Mouse (Mus musculus): ENCODE measurements around the gene Zfp940. TPM values are rescaled to one million over a fixed set of nuclear protein-coding genes. Genes with fewer than 3 reads are reported as not detected.

Gene Zfp940
- polyA plus RNA-seq, 1 experiment from 2014 or later = 10.3 TPM

DNA sequence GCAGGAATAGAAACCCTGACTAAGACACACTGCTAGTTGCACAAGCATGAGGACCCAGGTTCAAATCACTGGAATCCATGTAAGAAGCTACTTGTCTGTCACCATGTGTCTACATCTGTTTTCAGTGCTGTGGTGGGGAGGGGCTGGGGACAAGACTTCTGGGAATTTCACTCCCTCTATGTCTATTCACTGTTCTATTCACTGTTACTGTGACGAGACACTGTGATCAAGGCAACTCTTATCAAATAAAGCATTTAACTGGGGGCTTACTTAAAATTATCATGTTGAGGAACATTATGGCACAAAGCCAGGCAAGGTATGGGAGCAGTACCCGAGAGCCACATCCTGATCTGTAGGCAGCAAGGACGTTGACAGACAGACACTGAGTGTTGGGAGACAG is 14.2 kb downstream of the Zfp940 start:
- Histone ChIP-seq H3K27me3 (ENCODE audit: low read depth, poor library complexity, severe bottlenecking) (no peaks in the 10 kb centered on the region), H3K4me3 (no peak overlapping the region), H3K36me3 (peaks cover 18% of the 10 kb centered on the region), H3K9me3 (replicated peaks) (no peaks in the 10 kb centered on the region), H3K27ac (replicated peaks) (no peak overlapping the region), H3K4me1 (no peaks in the 10 kb centered on the region)
- no peak for DNase-seq (ENCODE audit: low spot score)
- 89% methylated on average over 3 of the region's 3 CpGs for WGBS

DNA sequence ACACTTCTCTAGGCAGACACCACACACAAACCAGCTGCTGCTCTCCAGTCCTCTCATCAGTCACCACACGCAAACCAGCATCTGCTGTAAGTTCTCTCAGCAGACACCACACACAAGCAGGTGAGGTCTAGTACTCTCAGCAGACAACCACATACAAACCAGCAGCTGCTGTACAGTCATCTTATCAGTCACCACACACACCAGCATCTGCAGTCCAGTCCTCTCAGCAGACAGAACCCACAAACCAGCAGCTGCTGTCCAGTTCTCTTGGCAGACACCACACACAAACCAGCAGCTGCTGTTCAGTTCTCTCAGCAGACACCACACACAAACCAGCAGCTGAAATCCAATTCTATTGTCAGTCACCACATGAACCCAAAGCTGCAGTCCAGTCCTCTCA is 16.7 kb downstream of the Zfp940 start:
- Histone ChIP-seq H3K9me3 (replicated peaks) (no peaks in the 10 kb centered on the region), H3K27me3 (ENCODE audit: low read depth, poor library complexity, severe bottlenecking) (no peaks in the 10 kb centered on the region), H3K27ac (replicated peaks) (no peak overlapping the region), H3K4me3 (no peak overlapping the region), H3K36me3 (peaks cover 22% of the 10 kb centered on the region), H3K4me1 (no peaks in the 10 kb centered on the region)
- no peak for DNase-seq (ENCODE audit: low spot score)
- WGBS = 94% methylated on average over 1 of the region's 1 CpGs

DNA sequence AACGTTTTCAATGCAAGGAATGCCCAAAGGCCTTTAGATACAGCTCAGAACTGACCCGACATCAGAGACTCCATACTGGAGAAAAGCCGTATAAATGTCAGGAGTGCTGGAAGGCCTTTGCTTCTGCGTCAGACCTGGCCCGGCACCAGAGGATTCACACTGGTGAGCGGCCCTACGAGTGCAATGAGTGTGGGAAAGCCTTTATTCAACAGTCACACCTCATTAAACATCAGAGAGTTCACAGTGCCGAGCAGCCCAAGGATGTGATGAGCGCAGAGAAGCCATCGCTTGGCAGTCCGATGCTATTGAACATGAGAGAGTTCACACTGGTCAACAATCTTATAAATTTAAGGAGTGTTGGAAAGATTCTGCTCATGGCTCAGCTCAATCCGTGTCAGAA is 23.7 kb downstream of the Zfp940 start:
- Histone ChIP-seq H3K36me3 (peaks cover 87% of the 10 kb centered on the region), H3K4me1 (no peaks in the 10 kb centered on the region), H3K27ac (replicated peaks) (no peak overlapping the region), H3K4me3 (no peak overlapping the region), H3K9me3 (replicated peaks) (peaks cover 4% of the 10 kb centered on the region), H3K27me3 (ENCODE audit: low read depth, poor library complexity, severe bottlenecking) (no peaks in the 10 kb centered on the region)
- DNase-seq (ENCODE audit: low spot score) = no peak
- 90% methylated on average over 12 of the region's 12 CpGs for WGBS

DNA sequence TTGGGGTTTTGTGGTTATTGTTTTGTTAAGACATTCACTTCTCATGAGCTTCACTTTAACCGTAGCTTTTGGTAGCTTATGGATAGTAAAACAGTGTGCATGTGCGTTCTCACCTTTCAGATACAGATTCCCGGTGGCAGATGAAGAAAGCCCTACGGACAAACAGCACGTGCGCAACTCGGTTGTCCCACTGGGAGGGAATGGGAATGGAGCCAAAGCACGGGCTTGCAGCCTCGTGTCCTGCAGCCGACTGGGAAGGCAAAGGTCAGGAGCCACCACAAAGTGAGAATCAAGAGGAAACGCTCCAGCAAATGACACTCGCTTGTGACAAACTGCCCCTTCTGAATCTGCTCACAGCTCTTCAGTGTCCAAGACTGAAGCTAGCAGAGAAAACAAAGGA is 25.5 kb downstream of the Zfp940 start:
- H3K27ac ChIP-seq (replicated peaks) = no peak overlapping the region
- no peaks in the 10 kb centered on the region for H3K27me3 ChIP-seq (ENCODE audit: low read depth, poor library complexity, severe bottlenecking)
- WGBS = 93% methylated on average over 12 of the region's 12 CpGs
- no peak for DNase-seq (ENCODE audit: low spot score)
- no peak overlapping the region for H3K4me3 ChIP-seq
- peaks cover 92% of the 10 kb centered on the region for H3K36me3 ChIP-seq
- H3K4me1 ChIP-seq = no peaks in the 10 kb centered on the region
- peaks cover 4% of the 10 kb centered on the region for H3K9me3 ChIP-seq (replicated peaks)

DNA sequence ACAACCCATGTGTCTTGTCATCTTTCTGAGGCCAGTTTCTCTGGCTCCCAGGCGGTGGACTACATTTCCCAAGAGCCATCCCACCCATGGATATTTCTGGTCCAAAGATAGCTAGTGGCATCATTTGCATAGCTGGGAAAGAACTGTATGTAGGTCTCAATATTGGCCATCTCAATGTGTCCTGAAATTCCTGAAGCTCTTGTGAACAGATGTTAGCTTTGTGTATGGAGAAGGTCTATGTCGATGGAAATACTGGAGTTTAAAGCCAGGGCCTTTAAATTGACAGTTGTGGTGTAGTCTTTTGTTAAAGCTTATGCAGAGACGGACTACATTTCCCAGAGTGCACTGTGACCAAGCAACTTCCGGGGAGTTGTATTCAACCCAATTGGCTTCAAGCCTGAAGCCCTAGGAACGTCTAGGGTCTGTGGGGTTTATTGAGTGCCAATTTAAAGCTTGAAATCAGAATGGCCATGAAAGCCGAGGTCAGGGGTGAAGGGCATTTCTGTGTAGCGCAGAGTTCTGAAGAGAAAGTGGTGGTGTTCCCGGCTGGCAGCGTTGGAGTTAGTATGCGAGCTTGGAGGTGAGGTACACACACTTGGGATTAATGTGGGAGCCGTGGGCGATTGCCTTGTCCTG is 34.7 kb downstream of the Zfp940 start:
- H3K27me3 ChIP-seq (ENCODE audit: low read depth, poor library complexity, severe bottlenecking) = no peaks in the 10 kb centered on the region
- H3K4me1 ChIP-seq = peaks cover 36% of the 10 kb centered on the region
- 7% methylated on average over 12 of the region's 12 CpGs for WGBS
- H3K9me3 ChIP-seq (replicated peaks) = no peaks in the 10 kb centered on the region
- peak overlapping the region; percentile 78 for H3K27ac ChIP-seq (replicated peaks)
- peak; percentile 74 for DNase-seq (ENCODE audit: low spot score)
- H3K4me3 ChIP-seq = peak overlapping the region; percentile 65
- H3K36me3 ChIP-seq = peaks cover 28% of the 10 kb centered on the region

DNA sequence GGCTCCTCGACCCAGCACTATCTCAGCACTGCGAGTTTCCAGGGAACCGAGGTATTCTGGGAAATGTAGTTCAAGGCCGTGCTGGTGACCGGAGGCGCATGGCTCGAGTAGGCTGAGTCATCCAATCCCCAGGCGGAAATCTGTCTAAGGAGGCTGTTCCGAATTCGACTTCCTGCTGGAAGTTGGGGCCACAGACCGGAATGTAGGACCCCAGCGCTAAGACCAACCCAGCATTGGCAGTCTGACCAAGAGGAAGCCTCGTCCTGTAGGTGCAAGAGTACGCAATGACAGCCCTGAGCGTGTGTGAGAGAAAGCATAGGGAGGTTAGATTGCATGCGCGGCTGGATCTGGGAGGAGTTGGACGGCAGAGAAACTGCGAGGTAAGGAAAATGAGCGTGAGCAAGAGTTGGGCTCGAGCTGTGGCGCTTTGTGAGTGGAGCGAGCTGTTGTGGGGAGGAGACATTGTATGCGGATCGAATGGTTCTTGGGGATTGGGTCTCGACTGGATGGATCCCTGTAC is 37.5 kb downstream of the Zfp940 start, which contains the start of gene Zfp790:
Gene Zfp790 (plus strand): TSS at position 205 of the 520 bp plus-strand sequence.
- H3K4me1 ChIP-seq = peaks cover 36% of the 10 kb centered on the region
- under 1% methylated on average over 26 of the region's 26 CpGs for WGBS

DNA sequence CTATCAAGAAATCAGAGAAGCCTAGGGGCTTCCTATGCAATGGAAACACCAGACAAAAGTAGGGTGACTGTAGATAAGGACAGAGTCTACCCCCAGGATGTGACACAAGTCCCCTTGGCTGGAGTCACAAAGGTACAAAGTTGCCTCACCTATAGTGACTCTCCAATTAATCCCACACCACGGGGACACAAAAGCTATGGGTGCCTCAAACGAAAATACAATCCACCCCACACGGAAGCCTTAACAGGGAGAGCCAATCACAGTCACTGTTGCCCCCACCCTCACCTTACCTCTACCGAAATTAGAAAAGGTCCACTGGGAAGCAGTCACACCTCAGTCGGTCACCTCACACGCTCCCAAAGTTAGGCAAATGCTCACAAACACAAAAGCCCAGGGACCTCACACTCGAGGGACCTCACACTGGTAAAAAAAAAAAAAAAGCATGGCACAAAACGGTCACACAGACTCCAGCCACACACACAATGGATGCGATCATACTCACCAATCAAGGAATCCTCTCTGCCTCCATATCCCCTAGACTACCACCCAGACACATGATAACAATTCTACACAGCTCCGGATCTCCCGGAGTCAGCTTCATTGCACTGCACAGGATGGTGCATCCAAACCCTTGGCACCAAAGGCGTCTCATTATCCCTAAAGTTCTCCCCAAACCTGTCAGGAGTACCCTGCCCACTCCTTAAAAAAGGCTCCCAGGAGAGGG is 38.2 kb downstream of the Zfp940 start:
- 2% methylated on average over 12 of the region's 12 CpGs for WGBS
- Histone ChIP-seq H3K36me3 (peaks cover 10% of the 10 kb centered on the region), H3K4me3 (peak overlapping the region; percentile 64), H3K27me3 (ENCODE audit: low read depth, poor library complexity, severe bottlenecking) (no peaks in the 10 kb centered on the region), H3K27ac (replicated peaks) (peak overlapping the region; percentile 78), H3K9me3 (replicated peaks) (peaks cover 3% of the 10 kb centered on the region; the same call in 1 of the 2 replicates), H3K4me1 (peaks cover 36% of the 10 kb centered on the region)
- DNase-seq (ENCODE audit: low spot score) = no peak

More for the DNA sequence above, 37.5 kb downstream of the Zfp940 start, which contains the start of gene Zfp790:
- Histone ChIP-seq H3K36me3 (peaks cover 9% of the 10 kb centered on the region), H3K27ac (replicated peaks) (peak within 1 kb of the TSS; percentile 78), H3K27me3 (ENCODE audit: low read depth, poor library complexity, severe bottlenecking) (no peaks in the 10 kb centered on the region), H3K9me3 (replicated peaks) (peaks cover 3% of the 10 kb centered on the region; the same call in 1 of the 2 replicates), H3K4me3 (peak within 1 kb of the TSS; percentile 64)
- DNase-seq (ENCODE audit: low spot score) = peak; percentile 89

DNA sequence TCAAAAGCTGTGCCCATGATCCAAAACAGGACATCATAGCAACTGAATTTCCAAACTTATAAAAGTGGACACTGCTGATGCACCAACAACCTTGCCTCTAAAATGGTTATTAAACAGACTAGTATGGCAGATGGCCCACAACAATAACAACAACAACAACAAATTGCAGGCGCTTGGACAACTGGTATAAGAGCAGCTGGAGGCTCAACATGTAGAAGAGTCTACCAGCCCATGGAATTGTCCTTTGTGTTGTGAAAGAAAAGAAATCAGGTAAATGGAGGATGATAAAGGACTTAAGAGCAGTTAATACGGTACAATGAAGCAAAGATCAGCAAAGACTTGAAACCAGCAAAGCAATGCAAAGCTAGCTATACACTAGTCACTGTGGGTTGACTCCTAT is 39.1 kb downstream of the Zfp940 start:
- no peak for DNase-seq (ENCODE audit: low spot score)
- Histone ChIP-seq H3K27ac (replicated peaks) (no peak overlapping the region), H3K4me3 (peak overlapping the region; percentile 64; the same call in 1 of the 2 replicates), H3K27me3 (ENCODE audit: low read depth, poor library complexity, severe bottlenecking) (no peaks in the 10 kb centered on the region), H3K36me3 (peaks cover 10% of the 10 kb centered on the region), H3K4me1 (peaks cover 33% of the 10 kb centered on the region), H3K9me3 (replicated peaks) (peaks cover 9% of the 10 kb centered on the region; the same call in 1 of the 2 replicates)
- WGBS = 93% methylated on average over 2 of the region's 2 CpGs

DNA sequence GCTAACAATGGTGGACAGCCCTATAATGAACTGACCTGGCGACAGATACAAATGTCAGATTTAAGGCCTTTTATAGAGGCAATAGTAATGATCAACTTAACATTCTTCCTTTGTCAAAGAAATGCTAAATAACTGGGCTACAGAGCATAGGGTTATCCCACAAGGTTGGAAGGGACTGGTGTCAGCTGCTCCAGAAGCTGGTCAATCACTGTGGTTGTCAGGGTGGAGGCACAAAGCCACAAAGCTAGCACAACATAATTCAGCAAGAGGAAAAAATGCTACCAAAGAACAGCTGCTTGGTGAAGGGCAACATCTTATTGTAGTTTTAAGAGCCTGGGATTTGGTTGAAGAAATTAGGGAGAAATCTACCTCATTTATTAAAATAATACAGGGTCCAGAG is 41.2 kb downstream of the Zfp940 start:
- Histone ChIP-seq H3K27ac (replicated peaks) (no peak overlapping the region), H3K36me3 (peaks cover 10% of the 10 kb centered on the region), H3K4me1 (peaks cover 20% of the 10 kb centered on the region), H3K9me3 (replicated peaks) (peaks cover 12% of the 10 kb centered on the region; the same call in 1 of the 2 replicates), H3K4me3 (no peak overlapping the region), H3K27me3 (ENCODE audit: low read depth, poor library complexity, severe bottlenecking) (no peaks in the 10 kb centered on the region)
- 87% methylated on average over 1 of the region's 1 CpGs for WGBS
- DNase-seq (ENCODE audit: low spot score) = no peak

DNA sequence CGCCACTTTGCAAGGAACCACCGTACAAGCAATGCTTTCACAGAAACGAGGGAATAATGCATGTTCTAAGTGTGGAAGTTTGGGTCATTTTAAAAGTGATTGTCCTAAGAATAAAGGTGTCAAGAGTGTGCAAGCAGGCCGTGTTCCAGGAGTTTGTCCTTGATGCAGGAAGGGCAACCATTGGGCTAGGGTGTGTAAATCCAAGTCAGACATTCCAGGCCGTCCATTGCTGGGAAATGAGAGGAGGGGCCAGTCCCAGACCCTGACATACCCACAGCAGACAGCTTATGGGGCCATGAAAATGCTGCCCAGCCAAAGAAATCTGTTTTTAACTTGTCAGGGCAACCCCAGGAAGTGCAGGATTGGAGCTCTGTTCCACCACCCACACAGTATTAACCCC is 46.4 kb downstream of the Zfp940 start:
- Histone ChIP-seq H3K36me3 (peaks cover 10% of the 10 kb centered on the region), H3K9me3 (replicated peaks) (peaks cover 16% of the 10 kb centered on the region; the same call in 1 of the 2 replicates), H3K4me1 (no peaks in the 10 kb centered on the region), H3K4me3 (no peak overlapping the region), H3K27ac (replicated peaks) (no peak overlapping the region), H3K27me3 (ENCODE audit: low read depth, poor library complexity, severe bottlenecking) (no peaks in the 10 kb centered on the region)
- DNase-seq (ENCODE audit: low spot score) = no peak
- 88% methylated on average over 5 of the region's 5 CpGs for WGBS

DNA sequence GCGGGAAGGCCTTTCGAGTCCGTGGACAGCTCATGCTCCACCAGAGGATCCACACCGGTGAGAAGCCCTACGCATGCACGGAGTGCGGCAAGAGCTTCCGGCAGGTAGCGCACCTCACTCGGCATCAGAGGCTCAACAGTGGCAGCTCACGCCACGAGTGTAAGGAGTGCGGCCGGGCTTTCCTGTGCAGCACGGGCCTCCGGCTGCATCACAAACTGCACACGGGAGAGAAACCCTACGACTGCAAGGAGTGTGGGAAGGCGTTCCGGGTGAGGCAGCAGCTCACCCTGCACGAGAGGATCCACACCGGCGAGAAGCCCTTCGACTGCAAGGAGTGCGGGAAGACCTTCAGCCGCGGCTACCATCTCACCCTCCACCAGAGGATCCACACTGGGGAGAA is 60.6 kb downstream of the Zfp940 start:
- H3K9me3 ChIP-seq (replicated peaks) = peaks cover 23% of the 10 kb centered on the region
- WGBS = 28% methylated on average over 27 of the region's 27 CpGs
- H3K27ac ChIP-seq (replicated peaks) = no peak overlapping the region
- peaks cover 33% of the 10 kb centered on the region for H3K27me3 ChIP-seq (ENCODE audit: low read depth, poor library complexity, severe bottlenecking)
- H3K4me3 ChIP-seq = no peak overlapping the region
- H3K4me1 ChIP-seq = 0 out of 2 replicates have a peak, but pooled peaks cover 2% of the 10 kb centered on the region
- no peak for DNase-seq (ENCODE audit: low spot score)
- peaks cover 72% of the 10 kb centered on the region for H3K36me3 ChIP-seq

DNA sequence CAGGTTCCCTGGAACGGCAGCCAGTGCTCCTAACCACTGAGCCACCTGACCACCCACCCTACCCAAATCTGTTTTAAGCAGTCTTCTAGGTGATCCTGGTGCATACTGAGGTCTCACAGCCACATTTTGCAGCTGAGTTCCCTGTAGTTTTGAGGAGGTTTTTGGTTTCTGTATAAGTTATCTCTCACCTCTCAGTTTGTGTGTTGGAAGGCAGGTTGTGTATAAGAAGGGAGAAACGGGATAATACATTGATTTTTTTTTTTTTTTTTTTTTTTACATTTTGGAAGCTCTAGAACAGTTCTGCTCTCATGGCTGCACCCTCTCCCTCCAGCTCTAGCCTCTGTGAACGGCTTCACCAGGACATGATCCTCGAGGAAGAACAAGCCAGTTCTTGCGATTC is 67.6 kb downstream of the Zfp940 start:
- Histone ChIP-seq H3K9me3 (replicated peaks) (no peaks in the 10 kb centered on the region; the same call in 1 of the 2 replicates), H3K27ac (replicated peaks) (no peak overlapping the region), H3K4me1 (peaks cover 25% of the 10 kb centered on the region), H3K4me3 (peak overlapping the region; percentile 68), H3K36me3 (peaks cover 45% of the 10 kb centered on the region), H3K27me3 (ENCODE audit: low read depth, poor library complexity, severe bottlenecking) (no peaks in the 10 kb centered on the region)
- DNase-seq (ENCODE audit: low spot score) = no peak
- 89% methylated on average over 5 of the region's 5 CpGs for WGBS

DNA sequence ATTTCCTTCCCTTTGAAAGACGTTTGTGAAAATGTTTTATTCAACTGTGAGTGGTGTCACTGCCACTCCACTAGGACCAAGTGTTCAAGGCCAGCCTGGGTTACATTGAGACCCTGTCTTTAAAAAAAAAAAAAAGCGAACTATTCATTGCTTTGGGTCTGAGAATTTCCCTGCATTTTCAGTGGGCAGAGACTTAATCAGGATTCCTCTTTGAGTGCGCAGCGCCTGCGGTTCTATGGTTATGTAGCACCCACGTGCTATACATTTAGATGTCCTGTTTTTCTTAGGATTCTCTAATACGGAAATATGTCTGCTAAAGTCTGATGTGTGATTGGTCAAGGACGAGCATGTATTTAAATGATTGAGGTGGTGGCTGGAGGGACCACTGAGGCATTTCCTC is 68.4 kb downstream of the Zfp940 start:
- DNase-seq (ENCODE audit: low spot score) = no peak
- peaks cover 25% of the 10 kb centered on the region for H3K4me1 ChIP-seq
- H3K36me3 ChIP-seq = peaks cover 36% of the 10 kb centered on the region
- H3K9me3 ChIP-seq (replicated peaks) = no peaks in the 10 kb centered on the region; the same call in 1 of the 2 replicates
- H3K27me3 ChIP-seq (ENCODE audit: low read depth, poor library complexity, severe bottlenecking) = no peaks in the 10 kb centered on the region
- no peak overlapping the region for H3K27ac ChIP-seq (replicated peaks)
- H3K4me3 ChIP-seq = peak overlapping the region; percentile 68
- WGBS = 71% methylated on average over 8 of the region's 8 CpGs
